Mouse (Mus musculus): ENCODE data around the gene Plekhg1. TPM values are rescaled to one million over a fixed set of nuclear protein-coding genes. Genes with fewer than 3 reads are reported as not detected.

Gene Plekhg1
- polyA plus RNA-seq (2021): 0.05 TPM

DNA sequence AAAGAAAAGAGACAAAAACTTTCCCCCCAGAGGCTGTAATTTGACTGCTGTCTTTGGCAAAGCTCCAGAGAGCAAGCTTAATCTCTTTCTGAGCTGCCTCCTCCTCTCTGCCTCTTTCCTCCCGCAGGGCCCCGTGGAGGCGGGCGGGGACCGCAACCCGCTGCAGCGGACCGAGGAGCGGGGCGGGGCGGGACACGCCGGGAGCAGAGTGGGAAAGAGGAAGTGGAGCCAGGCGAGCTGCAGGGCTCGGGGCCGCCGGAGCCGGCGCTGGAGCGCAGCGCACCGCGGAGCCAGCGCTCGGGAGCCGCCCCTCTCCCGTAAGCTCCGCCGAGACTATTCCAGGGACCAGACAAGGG is at the start of gene Plekhg1:
Gene Plekhg1, plus strand, starts transcription at position 217 of the 356 bp plus-strand sequence.
- ChIA-PET POLR2A (no interaction called here), CTCF (no interaction called here)
- peaks cover 14% of the 10 kb centered on the region for H3K27me3 ChIP-seq
- DNase-seq (ENCODE audit: low read depth, low spot score) (peak; percentile 3), ATAC-seq (peak; percentile 98)
- in situ Hi-C loops (cut with MboI; ENCODE audit: low pct_unique_long_range_greater_than_20kb): no loop called here
- TF ChIP-seq CTCF (IDR thresholded peaks at IDR 0.05): peak; percentile 54

DNA sequence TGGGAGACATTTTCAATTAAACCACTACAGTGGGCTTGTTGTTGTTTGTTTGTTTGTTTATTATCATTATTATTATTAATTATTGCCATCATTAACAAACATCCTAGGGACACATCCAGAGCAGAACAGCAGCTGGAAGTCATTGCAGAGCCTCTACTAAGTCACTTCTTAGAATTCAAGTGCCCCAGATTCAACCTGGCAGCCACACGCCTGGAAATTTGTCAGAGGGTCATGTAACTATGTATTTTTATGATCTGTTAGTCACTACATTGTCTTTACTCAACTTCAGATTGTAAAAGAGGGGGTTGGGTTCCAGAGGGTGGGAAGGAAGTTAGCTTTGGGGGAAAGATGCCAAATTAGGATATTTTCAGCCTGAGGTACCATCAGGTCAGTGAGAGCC is 47.4 kb upstream of the Plekhg1 start:
- in situ Hi-C loops (cut with MboI; ENCODE audit: low pct_unique_long_range_greater_than_20kb): no loop called here
- ATAC-seq (no peak), DNase-seq (ENCODE audit: low read depth, low spot score) (no peak)
- ChIA-PET CTCF (no interaction called here), POLR2A (no interaction called here)
- peaks cover 3% of the 10 kb centered on the region for H3K27me3 ChIP-seq
- TF ChIP-seq CTCF (IDR thresholded peaks at IDR 0.05): no peak

DNA sequence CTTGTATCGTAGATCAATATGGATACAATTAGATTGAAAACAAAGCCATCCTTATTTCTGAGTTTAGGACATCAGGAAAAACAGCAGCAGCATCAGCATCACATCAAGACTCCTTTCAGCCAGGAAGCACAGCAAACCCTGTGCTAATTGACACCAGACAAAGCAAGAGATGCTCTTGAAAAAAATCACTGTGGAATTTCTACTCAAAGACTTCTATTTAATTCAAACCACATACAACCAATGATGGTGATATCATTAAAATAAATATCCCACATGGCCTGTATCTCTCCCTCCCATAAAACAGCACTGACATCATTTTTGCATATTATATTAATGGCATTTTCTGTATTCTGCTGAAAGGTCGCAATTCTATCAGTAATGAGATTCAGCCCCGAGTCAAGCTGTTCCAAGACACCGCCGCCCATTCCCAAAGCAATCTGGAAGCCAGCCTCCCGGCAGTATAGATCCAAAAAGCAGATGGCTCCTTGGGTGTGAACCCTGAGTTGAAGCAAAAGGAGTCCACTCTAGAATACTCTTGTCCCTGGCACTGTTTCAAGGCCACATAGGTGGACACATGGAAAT is 46.4 kb upstream of the Plekhg1 start:
- H3K27me3 ChIP-seq: peaks cover 3% of the 10 kb centered on the region
- POLR2A ChIA-PET: no interaction called here
- in situ Hi-C loops (cut with MboI; ENCODE audit: low pct_unique_long_range_greater_than_20kb): no loop called here
- CTCF ChIA-PET: no interaction called here
- TF ChIP-seq CTCF (IDR thresholded peaks at IDR 0.05): no peak
- no peak for DNase-seq (ENCODE audit: low read depth, low spot score)
- no peak for ATAC-seq

DNA sequence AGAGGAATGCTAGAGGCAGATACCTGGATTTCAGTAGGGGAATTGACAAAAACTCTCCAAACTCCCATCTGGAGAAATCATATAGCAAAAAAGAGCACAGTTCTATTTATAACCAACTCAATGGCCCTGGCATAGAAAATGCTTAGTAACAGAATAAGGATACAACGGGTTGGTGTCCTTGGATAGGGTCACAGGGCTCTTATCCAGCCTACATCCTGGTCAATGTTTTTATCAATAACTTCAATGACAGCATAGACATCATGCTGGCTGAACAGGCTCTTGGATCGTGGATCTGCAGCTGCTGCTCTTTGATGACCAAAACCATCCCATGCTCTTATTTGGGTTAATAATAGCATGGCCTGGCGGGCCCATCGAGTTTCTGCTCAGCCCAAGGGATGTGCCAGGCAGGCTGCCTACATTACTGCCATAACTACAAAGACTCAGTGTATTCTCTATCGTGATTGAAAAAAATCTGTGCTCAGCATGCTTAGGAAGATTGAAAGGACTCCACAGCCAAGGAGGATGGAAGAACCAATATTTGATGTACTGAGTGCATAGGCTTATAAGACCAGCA is 44.7 kb upstream of the Plekhg1 start:
- DNase-seq (ENCODE audit: low read depth, low spot score) (no peak), ATAC-seq (no peak)
- no peak for TF ChIP-seq CTCF (IDR thresholded peaks at IDR 0.05)
- ChIA-PET POLR2A (no interaction called here), CTCF (no interaction called here)
- in situ Hi-C loops (cut with MboI; ENCODE audit: low pct_unique_long_range_greater_than_20kb): no loop called here
- H3K27me3 ChIP-seq: peaks cover 3% of the 10 kb centered on the region

DNA sequence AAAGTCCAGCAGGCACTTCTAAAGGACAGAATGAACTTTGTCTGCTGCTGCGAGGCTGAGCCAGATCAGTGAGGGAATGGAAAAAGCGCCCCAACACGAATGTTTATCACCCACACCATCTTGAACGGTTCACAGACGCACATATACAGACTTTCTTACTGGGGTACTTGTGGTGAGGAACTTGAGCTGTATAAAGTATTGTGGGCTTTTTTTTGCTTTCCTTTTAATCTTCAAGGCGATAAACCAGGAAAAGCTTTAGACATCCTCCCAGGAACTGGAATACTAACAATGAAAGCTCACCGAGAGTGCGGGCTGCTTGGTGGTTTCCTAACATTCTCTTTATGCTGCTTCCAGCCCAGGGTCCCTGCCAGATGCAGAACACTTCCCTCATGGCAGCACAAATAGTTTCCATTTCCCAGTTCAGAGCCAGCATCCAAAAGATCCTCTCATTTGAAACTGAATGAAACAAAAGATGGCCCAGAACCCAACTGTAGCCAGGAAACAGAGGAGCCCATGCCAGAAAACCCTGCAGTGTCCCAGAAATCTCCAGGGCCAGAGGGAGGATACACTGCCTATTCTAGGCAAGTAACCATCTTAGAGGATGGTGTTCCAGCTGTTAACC is 43.3 kb upstream of the Plekhg1 start:
- ChIA-PET CTCF (no interaction called here), POLR2A (no interaction called here)
- ATAC-seq: no peak
- no peak for DNase-seq (ENCODE audit: low read depth, low spot score)
- TF ChIP-seq CTCF (IDR thresholded peaks at IDR 0.05): no peak
- peaks cover 3% of the 10 kb centered on the region for H3K27me3 ChIP-seq
- in situ Hi-C loops (cut with MboI; ENCODE audit: low pct_unique_long_range_greater_than_20kb): no loop called here

DNA sequence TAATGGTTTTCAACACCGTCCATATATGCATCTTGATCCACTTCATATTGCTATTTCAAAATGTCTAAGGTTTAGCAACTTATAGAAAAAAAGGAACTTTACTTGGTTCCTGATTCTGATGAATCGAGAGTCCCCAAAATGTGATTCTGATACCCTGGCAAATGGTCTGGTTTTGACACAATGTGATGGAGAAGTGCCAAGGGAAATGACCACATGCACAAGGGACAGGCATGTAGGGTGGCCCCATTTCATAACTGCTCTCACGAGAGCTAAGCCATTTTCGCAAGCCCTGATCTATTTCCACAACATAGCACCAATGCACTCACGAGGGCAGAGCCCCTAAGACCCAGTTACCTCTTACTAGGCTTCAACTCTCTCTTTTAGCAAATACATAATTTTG is 42.7 kb upstream of the Plekhg1 start:
- no peak for ATAC-seq
- ChIA-PET POLR2A (no interaction called here), CTCF (no interaction called here)
- no peak for TF ChIP-seq CTCF (IDR thresholded peaks at IDR 0.05)
- peaks cover 3% of the 10 kb centered on the region for H3K27me3 ChIP-seq
- in situ Hi-C loops (cut with MboI; ENCODE audit: low pct_unique_long_range_greater_than_20kb): no loop called here
- no peak for DNase-seq (ENCODE audit: low read depth, low spot score)

DNA sequence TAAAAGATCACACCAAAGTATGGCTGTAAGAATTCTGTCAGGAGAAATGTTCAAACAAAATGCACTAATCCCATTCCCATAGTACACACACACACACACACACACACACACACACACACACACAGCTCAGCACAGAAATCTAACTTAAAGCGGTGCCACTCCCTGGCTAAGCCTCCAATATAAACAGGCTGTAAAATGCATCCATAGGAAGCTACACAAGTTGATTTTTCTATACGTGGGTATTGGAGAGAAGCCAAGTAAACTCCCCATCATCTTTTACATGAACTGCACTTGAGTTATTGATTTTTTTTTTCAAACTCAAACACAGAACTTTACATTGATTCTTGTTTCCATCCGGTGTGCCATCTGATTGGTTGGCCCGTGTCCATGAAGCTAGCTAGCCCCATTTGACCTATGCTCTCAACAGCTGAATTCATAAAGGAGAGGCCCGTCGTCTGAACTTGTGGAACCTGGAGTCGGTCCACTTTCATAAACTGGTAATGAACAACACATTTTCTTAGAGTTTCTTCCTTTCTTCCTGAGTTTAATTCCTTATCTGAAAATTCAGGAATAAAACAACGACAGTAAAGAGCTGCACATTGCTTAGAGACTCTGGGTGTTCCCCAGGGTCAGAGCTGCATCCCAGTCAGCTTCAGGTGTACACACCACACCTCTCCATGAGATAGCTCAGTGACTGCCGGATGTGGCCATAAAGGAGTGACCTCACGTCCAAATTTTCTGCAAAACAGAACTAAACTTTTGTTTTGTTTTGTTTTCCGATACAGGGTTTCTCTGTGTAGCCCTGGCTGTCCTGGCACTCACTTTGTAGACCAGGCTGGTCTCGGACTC is 39.7 kb upstream of the Plekhg1 start:
- no peak for TF ChIP-seq CTCF (IDR thresholded peaks at IDR 0.05)
- CTCF ChIA-PET: interaction anchor here (1.1 kb wide), 1 partner anchor 9 kb away, joined by 3 read pairs; no protein-coding TSS in a partner anchor
- no peak for ATAC-seq
- DNase-seq (ENCODE audit: low read depth, low spot score): no peak
- POLR2A ChIA-PET: no interaction called here
- H3K27me3 ChIP-seq: no peaks in the 10 kb centered on the region
- in situ Hi-C loops (cut with MboI; ENCODE audit: low pct_unique_long_range_greater_than_20kb): no loop called here

DNA sequence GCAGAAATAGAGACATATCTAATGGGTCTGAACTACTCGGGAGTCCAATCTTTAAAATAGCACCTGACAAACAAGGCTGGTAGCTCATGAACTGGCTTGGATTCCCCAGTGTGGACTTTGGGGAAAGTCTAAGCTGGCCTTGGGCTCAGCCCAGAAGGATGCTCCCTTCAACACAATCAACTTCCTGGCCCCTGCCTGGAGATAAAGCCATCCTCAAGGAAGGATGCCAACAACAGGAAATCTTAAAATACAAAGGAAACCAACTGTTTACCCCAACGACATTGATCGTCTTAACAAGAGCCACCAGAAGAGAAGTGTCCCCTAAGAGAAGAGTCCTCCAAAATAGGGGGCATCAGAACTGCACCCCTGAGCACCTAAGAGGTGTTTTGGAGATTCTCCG is 38.3 kb upstream of the Plekhg1 start:
- CTCF ChIA-PET: interaction anchor here (1.5 kb wide), 1 partner anchor 16 kb away, joined by 4 read pairs; no protein-coding TSS in a partner anchor
- POLR2A ChIA-PET: no interaction called here
- DNase-seq (ENCODE audit: low read depth, low spot score) (no peak), ATAC-seq (no peak)
- no peaks in the 10 kb centered on the region for H3K27me3 ChIP-seq
- in situ Hi-C loops (cut with MboI; ENCODE audit: low pct_unique_long_range_greater_than_20kb): no loop called here
- no peak for TF ChIP-seq CTCF (IDR thresholded peaks at IDR 0.05)

DNA sequence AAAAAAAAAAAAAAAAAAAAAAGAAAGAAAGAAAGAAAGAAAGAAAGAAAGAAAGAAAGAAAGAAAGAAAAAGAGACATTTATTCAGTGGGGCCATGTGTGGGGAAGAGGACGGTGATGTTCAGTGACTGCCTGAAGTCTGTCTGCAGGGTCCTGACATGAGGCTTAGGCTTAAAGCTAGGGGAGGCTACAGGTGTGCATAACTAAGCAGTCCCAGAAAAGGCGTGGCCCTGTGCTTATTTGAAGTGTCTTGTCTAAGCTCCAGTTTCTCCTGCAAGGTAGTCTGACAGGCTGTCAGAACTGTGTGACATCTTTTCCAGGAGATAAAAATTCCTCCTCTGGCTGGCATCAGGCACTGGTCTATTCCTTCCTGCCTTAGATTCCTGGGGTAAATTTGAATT is 37.6 kb upstream of the Plekhg1 start:
- ChIA-PET POLR2A (no interaction called here), CTCF (interaction anchor here (1.1 to 1.5 kb wide), 2 partner anchors 15 to 17 kb away, joined by 3 to 4 read pairs; no protein-coding TSS in a partner anchor)
- no peaks in the 10 kb centered on the region for H3K27me3 ChIP-seq
- ATAC-seq (no peak), DNase-seq (ENCODE audit: low read depth, low spot score) (no peak)
- in situ Hi-C loops (cut with MboI; ENCODE audit: low pct_unique_long_range_greater_than_20kb): no loop called here
- no peak for TF ChIP-seq CTCF (IDR thresholded peaks at IDR 0.05)

DNA sequence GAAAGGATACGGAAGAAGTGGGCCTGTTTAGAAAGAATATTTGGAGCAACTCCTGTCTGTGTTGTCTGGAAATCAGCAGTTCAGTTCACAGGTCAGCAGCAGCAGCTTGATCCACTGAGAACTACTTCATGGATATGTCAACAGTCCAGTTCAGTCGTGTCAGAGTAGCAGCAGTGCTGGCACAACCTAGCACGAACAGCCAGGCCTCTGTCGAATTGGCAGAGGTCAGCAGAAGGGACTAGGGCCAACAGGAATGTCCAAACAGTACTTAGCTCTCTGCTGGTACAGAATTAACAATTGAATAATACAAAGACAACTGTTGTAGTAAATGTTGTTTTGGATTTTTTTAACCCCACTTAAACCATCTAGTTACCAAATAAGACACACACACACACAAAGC is 33.9 kb upstream of the Plekhg1 start:
- CTCF ChIA-PET: no interaction called here
- TF ChIP-seq CTCF (IDR thresholded peaks at IDR 0.05): no peak
- no peak for ATAC-seq
- in situ Hi-C loops (cut with MboI; ENCODE audit: low pct_unique_long_range_greater_than_20kb): no loop called here
- no peak for DNase-seq (ENCODE audit: low read depth, low spot score)
- no peaks in the 10 kb centered on the region for H3K27me3 ChIP-seq
- POLR2A ChIA-PET: no interaction called here

DNA sequence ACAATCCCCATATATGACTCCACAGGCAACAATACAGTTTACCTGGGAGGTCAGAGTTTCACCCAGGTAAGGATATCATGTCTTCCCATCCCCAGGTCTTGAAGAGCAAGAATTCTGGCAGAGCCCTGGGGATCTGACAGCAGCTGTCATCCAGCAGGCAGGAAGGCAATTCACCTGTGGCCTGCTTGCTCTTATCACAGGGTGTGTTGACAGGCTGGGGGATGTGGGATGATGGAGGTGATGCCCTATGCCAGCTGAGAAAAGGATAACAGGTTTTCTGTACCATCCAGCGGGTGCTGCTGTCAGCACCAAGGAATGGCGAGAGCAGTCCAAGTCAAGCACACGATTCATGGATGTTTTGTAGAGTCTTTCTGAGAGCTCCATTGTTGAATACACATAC is 30.1 kb upstream of the Plekhg1 start:
- ATAC-seq: no peak
- ChIA-PET CTCF (interaction anchor here (1.3 kb wide), 1 partner anchor 10 kb away, joined by 3 read pairs; no protein-coding TSS in a partner anchor), POLR2A (no interaction called here)
- no peaks in the 10 kb centered on the region for H3K27me3 ChIP-seq
- no peak for TF ChIP-seq CTCF (IDR thresholded peaks at IDR 0.05)
- DNase-seq (ENCODE audit: low read depth, low spot score): no peak
- in situ Hi-C loops (cut with MboI; ENCODE audit: low pct_unique_long_range_greater_than_20kb): no loop called here
